Mouse (Mus musculus) intestine, embryonic 15.5 days (tissue): ENCODE measurements around the gene Fbxo11. TPM values are rescaled to one million over a fixed set of nuclear protein-coding genes. Genes with fewer than 3 reads are reported as not detected.

Source experiments
- polyA plus RNA-seq: library from polyadenylated mRNA; unstranded; fragments of >200 nt; fragmentation: Nextera tagmentation; extraction: Ambion mirVana; gene quantifications from 2 replicates; pipeline ENCODE4 v1.2.1, GENCODE M21; 2015

Fbxo11 gene
- polyA plus RNA-seq, 1 experiment from 2014 or later = 12.9 TPM

Other genes starting within 250 kb of the Fbxo11 start
- not detected in 2 replicates for gene Rpl36-ps4, start 144.3 kb downstream of the Fbxo11 start, polyA plus RNA-seq
- 42.9 and 45.2 TPM in 2 replicates for gene Msh6, start 90.2 kb downstream of the Fbxo11 start, polyA plus RNA-seq